Mouse (Mus musculus): ENCODE measurements around the gene Iqsec1.
"Not testable (repeated sequence)": the region's sequence is repeated elsewhere in the genome, so short reads cannot be mapped to it uniquely, and the experiment has no call there.

Gene Iqsec1

DNA sequence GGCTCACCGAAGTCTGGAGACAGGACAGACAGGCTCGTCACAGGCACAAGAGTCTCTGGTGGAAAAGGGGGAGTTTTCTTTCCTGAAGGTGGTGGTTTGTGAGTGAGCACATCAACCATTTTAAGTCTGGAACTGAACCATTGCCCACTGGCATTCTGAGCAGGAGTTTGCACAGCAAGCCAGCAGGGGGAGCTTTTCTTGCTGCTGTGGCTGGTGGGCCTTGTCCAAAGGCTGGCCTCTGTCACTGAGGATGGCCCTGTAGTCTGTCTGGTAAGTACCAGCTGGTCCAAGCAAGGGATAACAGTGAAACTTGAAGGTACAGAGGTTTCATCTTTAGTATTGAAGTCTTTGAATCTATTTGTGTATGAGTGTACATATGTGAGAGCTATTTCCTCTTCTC lies 334.7 kb downstream of the Iqsec1 start:
- DNase-seq: no peak

DNA sequence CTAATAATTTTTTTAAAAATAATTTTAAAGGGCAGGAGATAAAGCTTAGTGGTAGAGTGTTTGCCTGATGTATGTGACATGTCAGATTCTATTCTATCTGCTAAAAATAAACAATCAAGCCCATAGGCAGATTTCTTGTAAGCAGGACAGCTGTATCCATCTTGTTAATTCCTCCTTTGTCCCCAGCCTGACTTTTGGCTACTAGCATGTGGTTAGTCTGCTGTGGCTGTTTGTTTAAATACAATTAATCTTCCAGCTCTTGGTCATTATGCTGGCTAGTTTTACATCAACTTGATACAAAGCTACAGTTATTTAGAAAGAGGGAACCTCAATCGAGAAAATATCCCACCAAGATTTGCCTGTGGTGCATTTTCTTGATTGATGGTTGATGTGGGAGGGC lies 337.9 kb downstream of the Iqsec1 start:
- no peak for DNase-seq

DNA sequence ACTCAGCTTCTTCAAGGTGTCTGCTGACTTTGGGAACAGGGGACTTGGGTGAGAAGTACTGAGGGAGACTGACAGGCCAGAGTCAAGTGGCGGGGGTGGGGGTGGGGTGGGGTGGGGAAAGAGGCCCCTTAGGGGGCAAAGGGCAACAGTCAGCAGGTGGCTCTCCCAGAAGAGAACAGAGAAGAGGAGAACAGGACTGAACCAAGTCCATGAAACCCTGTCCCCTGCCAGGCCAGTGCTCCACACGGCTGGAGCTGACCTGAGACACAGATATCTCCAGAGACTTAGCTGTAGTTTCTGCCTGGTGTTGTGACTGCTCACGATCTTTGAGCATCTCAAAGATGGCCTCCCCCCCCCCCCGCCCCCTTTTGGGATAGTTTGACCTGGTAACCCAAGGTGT lies 339.2 kb downstream of the Iqsec1 start:
- no peak for DNase-seq

DNA sequence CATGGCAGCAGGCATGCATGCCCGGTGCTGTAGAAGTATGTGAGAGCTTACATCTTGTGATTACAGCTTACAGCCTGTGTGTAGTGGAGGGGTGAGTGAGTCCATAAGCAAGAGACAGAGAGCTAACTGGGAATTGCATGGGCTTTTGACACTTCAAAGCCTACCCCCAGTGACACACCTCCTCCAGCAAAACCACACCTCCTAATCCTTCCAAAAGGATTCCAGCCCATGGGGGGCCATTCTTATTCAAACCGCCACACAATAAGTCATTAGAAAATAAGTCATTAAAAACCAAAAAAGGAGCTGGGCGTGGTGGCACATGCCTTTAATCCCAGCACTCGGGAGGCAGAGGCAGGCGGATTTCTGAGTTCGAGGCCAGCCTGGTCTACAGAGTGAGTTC lies 340.1 kb downstream of the Iqsec1 start:
- no peak for DNase-seq

DNA sequence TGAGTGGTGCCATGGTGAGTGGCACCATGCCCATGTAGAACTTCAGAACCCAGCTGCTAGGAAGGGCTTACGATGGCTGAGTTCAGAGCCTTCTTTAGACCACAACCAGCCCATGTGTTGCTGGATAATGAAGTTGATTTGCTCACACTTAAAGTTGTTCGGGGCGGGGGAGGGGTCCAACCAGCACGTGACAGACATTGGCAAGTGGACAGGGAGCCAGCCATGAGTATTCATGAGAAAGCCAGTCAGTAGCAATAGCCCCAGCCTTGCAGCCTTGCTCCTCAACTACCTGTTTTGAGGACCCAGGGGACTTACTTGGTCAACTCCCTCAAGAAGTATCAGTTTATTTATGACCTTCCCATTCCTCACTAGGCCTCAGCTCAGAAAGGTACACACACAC lies 343.5 kb downstream of the Iqsec1 start:
- DNase-seq: no peak

DNA sequence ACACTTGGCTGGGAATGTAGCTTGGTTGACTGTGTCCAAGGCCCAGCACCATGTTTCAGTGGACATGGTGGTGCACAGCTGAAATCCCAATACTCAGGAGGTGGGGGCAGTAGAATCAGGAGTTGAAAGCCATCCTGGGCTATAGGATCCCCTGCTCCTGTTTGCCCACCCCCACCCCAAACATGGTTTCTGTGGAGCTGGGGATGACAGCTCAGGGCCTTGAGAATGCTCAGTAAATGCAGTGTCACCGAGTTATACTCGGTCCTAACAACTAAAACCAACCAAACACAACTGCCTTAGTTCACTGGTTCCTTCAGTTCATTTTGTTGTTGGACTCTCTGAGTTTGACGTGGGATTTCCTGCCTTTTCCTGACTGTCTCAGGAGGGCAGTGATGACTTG lies 345.4 kb downstream of the Iqsec1 start:
- DNase-seq: no peak

DNA sequence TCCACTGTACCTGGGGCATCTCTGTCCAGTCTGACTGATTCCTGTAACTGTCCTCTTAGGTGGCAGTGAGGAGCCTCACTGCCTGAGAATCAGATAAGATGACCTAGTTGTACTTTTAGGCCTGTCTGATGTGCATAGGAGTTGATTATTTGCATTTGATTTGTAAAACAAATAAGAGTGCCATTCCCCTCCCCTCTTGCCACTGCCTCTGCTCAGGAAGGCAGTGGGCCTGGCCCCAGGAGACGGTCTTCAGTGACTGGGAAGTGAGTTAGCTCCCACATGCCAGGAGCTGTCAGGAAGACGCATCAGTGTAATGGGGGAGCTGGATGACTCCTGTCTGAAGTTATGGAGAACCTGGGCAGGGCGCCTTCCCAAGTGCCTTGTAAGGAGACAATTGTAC lies 352.9 kb downstream of the Iqsec1 start:
- DNase-seq: no peak

DNA sequence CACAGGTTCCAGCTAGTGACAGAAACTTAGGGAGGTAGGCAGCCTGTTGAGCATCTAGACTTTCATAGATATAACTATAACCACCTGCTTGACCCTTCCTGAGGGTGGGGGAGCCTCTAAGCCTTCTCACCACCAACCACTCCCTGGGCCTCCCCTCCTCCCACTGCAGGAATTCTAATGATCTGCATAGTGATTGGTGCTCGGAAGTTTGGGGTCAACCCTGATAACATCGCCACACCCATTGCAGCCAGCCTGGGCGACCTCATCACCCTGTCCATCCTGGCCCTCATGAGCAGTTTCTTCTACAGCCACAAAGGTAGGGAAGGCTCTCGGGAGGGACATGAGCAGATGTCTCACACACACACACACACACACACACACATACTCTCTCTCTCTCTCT lies 353.4 kb downstream of the Iqsec1 start:
- no peak for DNase-seq

DNA sequence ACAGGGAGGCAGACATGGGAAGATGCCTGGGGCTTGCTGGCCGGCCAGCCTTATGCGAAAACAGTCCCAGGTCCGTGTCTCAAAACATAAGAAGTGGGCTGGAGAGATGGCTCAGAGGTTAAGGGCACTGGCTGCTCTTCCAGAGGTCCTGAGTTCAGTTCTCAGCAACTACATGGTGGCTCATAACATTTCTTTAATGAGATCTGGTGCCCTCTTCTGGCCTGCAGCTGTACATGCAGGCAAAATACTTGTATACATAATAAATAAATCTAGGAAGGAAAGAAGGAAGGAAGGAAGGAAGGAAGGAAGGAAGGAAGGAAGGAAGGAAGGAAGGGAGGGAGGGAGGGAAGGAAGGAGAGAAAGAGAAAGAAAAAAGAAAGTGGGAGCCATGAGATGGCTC lies 356.0 kb downstream of the Iqsec1 start:
- DNase-seq: not testable (repeated sequence)

DNA sequence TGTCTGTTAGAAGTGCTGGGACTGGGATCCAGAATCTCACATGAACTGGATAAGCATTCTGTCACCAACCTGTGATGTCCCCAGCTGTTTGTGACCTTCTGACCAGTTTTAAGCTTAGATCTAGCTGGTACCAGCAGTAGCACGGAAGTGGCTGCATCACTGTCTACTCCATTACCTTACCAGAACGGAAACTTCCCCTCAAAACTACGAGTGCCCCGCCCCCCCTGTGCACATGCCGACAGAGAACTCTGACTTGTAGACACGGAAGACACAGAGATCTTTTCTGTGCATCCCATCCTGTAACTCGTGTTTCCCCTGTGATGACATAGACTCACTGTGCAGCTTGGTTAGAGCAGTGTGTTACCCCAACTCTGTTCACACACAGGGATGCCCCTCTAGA lies 358.1 kb downstream of the Iqsec1 start:
- DNase-seq: no peak

DNA sequence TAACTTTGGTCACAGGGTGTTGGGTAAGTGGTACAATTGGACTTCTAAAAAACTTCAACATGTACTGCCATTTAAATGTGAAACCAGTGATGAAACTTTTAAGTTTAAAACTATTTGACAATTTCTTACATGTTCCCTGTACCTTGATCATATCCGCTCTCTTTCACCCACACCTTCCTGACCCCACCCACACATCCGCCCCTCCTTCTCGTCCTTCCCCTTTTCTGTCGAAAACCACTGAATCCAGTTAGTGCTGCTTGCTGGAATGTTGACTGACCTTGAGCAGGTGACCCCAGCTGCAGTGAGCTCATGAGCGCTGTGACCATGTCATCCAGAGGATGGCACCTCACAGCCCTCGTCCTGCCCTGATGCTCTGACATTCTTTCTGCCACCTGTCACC lies 359.0 kb downstream of the Iqsec1 start:
- no peak for DNase-seq

DNA sequence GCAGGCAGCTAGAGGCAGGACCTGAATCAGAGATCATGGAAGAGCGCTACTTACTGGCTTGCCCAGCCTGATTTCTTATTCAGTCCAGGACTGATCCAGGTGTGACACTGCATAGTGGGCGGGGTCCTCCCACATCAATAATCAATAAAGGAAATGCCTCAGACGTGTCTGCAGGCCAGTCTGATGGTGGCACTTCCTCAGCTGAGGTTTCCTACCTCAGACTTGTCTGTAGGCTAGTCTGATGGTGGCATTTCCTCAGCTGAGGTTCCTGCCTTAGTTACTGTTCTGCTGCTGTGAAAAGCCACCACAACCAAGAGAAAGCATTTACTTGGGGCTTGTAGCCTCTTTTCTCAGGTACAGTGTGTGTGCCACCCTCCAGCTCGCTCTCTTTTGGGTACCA lies 360.9 kb downstream of the Iqsec1 start:
- DNase-seq: no peak

DNA sequence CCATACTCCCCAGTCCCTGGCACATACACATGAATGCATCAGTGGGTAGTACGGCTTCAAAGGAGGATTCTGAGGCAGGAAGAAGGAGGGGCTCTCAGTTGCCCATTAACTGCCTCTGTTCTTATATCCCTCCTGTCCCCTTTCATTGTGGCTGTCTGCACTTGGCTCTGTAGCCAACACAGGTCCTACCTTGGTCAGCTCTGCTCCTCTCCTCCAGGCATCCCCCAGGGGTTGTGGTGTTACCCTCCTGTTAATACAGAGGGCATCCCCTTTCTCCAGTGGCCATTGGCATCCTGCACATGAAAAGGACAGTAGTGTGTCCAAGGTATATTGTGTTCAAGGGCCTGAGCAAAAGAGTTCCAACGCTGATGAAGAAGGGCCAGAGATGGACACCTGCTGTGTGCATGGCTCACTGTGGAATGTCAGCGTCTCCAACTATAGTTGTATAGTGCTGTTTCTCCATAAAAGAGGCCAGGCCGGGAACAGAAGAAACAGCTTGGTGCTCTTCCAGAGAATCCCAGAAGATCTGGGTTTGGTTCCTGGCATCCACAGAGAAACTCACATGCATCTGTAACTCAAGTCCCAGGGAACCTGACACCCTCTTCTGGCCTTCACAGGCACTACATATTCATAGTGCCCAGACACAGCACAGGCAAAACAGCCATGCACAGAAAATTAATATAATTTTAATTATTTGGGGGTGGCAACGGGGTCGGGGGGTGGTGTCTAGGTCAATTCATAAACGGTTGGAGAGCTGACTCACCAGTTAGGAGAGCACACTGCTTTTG lies 363.1 kb downstream of the Iqsec1 start:
- no peak for DNase-seq

DNA sequence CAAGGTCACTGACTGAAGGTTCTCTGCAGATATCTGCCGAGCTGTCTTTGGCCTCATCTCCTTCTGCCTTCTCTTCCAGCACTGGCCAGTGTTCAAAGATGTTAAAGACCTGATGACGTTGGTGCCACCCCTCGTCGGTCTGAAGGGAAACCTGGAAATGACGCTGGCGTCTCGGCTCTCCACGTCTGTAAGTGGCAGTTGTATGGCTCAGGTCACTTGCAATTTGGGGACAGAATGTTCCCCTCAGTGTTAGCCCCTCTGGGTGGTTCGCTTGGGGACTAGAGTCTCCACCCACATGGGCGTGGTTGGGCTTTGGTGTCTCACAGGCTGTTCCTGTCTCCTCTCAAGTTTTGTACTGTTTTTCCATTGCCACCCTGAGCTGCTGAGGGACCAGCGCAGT lies 363.8 kb downstream of the Iqsec1 start:
- no peak for DNase-seq

DNA sequence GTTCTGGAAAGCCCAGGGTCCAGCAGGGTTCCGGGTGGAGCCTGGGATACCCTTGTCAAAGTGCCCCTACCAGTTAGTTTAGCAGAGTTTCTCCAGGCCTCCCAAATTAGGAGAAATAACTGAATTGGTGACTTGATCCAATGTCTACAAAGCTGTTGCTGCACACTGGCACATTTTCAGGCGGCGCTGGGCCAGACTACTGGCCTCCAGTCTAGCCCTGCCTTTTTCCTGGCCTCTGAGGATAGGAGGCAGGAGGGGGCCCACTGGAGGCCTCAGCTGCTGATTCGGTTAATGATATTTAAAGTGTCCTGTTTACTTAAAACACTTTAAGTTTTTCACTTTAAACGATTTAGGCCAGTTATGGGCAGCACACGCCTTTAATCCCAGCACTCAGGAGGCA lies 364.3 kb downstream of the Iqsec1 start:
- DNase-seq: no peak

DNA sequence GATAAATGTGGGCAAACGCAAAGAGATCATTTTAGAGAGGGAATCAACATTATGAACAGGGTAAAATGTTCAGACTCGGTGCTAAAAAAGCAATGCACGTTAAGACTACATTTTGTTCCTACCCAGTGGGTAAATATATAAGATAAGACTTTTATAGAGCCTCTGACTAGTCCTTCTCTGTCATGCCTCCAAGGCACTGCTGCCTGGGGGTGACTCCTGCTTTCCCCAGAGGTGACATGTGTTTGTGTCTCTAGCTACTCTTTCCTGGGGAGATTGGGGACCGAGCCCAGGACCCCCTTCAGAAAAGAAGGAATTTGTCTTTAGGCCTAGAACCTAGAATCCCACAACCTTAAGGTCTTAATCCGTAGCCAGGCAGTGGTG lies 365.0 kb downstream of the Iqsec1 start:
- DNase-seq: no peak

DNA sequence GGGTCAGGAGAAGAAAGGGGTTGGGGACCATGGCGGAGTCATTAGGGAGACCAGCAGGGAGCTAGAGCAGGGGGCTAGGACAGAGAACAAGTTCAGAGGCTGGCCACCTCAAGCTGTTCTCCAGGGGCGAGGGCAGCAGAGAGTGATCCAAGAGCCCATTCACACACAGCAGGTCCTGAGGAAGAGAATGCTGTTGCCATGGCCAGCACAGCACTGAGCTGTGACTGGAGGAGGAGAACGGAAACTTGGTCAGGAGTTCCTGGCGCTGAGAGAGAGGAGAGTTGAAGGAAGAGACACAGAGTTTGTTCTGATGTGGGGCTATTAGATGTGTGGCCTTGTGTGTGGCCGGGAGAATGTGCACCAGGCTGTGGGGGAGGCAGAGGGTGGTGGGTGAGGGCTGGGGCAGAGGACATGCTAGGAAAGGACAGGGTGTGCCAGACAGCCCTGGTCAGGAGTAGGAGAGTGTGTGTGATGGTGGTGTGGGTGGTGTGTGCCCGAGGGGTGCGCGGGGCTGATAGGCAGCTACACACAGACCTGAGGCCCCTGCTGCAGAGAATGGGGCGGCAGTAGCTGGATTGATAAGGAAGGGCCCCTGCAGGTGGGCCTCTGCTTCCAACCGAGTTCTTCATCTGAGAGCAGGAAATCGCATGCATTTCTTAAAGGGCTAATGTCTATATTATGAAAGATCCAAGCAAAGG lies 365.6 kb downstream of the Iqsec1 start:
- DNase-seq: no peak

DNA sequence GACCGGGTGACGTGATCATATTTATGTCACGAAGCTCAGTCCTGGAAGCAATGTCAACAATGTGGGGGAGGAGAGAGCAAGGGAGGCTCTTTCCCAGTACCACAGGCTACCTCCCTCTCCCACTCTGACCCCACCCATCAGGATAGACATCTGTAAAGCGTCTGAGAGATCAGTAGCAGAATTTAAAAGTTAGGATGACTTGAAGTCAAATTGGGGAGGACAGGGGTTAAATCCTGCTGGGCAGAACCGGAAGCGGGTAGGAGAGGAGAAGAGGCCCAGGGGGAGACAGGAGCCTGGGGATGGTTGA lies 366.9 kb downstream of the Iqsec1 start:
- DNase-seq: no peak

DNA sequence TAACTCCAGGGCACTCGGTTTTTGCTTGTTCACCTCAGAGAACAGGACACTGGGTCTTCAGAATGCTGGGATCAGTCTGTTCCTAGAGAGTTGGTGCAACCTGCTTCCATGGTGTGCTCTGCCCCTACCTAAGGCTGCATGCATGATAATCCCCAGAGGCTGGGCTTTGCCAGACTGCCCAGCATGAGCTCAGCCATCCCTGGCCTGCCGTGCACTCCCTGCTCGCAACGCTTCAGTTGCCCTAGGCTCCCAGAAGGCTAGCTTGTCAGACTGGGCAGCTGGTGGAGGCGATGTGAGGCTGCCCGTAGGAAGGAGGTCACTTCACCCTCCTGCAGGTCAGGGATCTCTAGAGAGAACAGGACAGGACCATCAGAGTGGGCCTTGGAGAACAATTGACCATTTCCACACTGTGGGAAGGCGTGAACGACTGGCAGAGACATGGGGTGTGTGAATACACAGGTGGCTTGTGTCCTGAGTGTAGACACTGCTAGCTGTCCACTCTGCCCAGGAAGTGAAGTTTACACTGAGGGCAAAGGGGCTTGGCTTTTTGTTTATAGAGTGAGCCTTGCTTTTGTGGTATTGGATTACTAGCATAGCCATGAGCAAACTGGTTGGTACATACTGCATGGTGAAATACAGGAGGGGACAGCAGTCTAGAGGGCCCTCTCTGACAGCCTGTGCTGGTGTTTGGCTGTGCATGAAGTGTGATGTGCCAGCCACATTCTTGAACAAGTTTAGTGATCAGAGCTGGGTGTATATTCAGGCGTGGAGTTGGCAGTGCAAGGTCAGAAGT lies 367.5 kb downstream of the Iqsec1 start:
- DNase-seq: no peak

DNA sequence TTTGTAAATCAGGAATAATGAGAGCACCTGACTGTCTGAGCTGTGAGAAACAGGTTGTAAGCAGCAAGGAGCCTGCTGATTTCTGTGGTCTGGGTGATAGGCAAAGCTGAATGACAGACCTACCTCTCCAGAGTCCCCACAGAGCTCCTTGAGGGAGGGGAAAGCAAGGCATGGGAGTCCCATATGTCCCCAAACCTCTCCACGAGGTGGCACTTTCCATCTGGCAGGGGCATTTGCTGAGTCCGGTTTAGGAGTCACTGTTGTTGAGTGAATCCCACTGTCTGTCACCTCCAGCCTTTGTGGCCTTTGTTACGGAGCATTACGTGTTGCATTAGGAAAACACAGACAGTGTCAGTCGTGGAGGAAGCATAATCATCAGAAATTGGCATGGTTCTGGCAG lies 368.5 kb downstream of the Iqsec1 start:
- DNase-seq: no peak

DNA sequence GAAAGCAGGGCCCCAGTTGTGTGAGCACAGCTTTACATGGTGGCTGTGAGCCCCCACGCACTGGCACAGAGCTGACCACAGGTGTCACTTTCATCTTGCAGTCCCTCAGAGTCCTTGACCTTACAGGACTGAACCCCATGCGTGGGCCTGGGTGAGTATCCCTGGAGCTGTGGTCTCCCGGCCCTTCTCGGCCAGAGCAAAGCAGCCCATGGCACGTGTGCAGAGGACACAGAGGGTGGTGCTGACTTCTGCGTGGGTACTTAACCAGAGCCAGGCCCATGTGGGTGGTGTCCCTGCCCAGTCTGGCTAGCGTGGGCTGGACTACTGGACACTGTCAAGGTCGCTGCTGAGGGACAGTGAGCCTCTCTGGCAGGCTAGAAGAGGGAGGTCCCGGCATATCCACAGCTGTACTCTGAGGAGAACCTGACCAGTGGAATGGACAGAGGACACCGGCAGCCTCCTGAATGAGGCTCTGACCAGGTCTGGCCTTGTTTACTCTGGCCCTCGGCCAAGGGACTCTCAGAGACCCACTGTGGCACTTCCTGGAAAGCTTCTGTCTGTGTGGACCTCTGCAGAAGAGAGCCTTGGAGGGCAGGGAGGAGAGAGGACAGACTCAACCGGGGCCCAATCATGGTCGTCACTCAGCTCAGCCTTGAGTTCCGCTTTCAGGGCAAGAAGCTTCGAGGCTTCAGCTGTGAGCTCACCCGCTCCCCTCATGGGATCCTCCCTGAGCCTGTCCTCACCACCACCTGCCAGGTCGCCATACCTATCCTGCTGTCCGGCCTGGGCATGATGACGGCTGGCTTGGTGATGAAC lies 369.5 kb downstream of the Iqsec1 start:
- DNase-seq: no peak

DNA sequence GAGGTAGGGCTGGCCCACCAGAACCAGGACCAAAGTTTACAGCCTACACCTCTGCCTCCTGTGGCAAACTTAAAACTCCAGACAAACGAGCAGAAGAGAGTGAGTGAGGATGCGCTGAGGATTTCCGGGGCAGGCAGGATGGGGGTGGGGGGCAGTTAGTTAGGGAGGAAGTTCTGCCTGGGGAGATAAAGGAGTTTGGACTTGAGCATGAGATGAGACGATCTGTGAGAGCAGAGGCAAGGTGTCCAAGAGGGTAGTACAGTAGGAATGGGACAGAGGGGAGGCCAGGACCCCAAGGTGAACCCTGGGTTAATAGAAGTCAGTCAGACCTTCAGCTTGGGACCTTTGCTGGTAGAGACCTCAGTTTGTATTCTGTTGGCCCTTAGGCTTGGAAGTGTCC lies 370.2 kb downstream of the Iqsec1 start:
- no peak for DNase-seq

DNA sequence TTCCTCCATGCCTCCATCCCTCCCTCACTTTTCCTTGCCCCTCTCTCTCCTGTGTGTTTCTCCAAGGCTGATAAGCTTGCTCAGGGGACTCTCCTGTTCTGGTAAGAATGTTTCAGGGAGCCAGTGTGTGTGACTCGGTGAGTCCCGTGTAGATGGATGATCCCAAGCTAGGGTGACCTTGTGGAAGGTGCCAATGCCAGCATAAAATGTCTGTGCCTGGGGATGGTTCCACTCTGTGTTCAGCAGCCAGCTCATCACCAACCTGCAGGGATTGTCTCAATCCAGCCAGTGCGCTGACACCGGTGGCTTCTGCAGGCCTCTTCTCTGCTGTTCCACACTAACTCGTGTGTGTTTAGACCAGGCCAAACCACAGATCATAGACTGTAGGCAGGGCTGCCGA lies 372.0 kb downstream of the Iqsec1 start:
- no peak for DNase-seq
